Mouse (Mus musculus) cortical plate, adult 2 months (tissue): ENCODE data around the gene Dennd4a. TPM values are rescaled to one million over a fixed set of nuclear protein-coding genes. Genes with fewer than 3 reads are reported as not detected.

Experiments
- H3K27ac ChIP-seq: fragments of 200-500 bp; 2 replicates; pipeline ENCODE4 v1.5.1; 2012; ENCODE audit warnings: low read length, control low read depth, inconsistent platforms; ENCODE audit not compliant: insufficient read depth
- H3K4me1 ChIP-seq: fragments of 200-500 bp; 2 replicates; pipeline ENCODE4 v1.6.1; 2011; ENCODE audit warnings: low read length; ENCODE audit not compliant: control insufficient read depth, insufficient read depth
- H3K4me3 ChIP-seq: fragments of 200-500 bp; 2 replicates; pipeline ENCODE4 v1.5.1; 2011; ENCODE audit warnings: mild to moderate bottlenecking, low read length, control low read depth; ENCODE audit not compliant: insufficient read depth
- CTCF ChIP-seq: fragments of 200-500 bp; IDR thresholded peaks from 2 replicates; pipeline ENCODE4 v1.5.1; 2011; ENCODE audit warnings: mild to moderate bottlenecking, control low read depth, low read length; ENCODE audit not compliant: insufficient read depth; ENCODE audit errors: extremely low read depth
- POLR2A ChIP-seq: fragments of 200-500 bp; IDR thresholded peaks from 2 replicates; pipeline ENCODE4 v1.6.1; 2011; ENCODE audit warnings: mild to moderate bottlenecking, low read length, control low read depth; ENCODE audit not compliant: insufficient read depth; ENCODE audit errors: extremely low read depth
- polyA plus RNA-seq: library from polyadenylated mRNA; depleted of rRNA; stranded (reverse); fragments of >200 nt; gene quantifications from 2 replicates; pipeline ENCODE4 v1.2.3, GENCODE M21; 2012

Dennd4a gene
- polyA plus RNA-seq, 1 experiment = 41.8 TPM

DNA sequence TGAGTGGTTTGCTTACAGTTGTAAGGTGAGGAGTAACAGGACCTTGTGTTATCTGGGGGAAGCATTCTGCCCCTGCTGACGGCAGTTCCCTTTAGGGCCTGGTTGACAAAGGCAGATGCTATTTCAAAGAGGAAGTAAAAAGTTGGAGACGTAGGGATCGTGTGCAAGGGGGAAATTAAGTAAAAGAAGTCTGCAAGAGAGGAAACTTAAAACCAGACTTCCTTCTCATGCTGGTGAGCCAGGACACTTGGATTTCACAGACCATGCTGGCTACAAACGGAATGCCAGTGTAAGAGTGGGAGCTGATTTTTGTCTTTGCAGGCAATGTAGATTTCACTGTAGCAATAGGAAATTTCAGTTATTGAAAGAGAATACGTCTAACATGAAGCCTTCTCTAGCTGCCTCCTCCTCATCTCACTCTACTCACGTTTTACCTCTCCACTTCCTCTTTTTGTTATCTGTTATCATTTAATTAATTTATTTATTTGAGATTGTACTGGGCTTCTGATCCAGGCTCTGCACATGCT is 19.0 kb downstream of the Dennd4a start:
- TF ChIP-seq POLR2A (no peak), CTCF (no peak)
- H3K4me3 ChIP-seq = no peak overlapping the region
- H3K27ac ChIP-seq = no peak overlapping the region
- peaks cover 2% of the 10 kb centered on the region; the same call in 1 of the 2 replicates for H3K4me1 ChIP-seq

DNA sequence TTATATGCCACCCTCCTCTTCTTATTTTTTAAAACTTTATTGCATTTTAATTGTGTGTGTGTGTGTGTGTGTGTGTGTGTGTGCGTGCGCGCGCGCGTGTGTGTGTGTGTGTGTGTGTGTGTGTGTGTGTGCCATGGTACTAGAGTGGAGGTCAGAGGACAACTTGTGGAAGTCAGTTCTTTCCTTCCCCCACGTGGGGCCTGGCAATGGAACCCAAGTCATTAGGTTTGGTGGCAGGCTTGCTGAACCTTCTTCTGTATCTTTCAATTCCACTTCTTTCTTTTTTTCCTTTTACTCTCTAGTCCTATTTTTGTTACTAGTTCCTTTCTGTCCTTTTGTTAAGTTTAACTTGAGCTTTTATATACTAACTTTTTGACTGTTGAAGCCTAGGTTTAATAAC is 19.5 kb downstream of the Dennd4a start:
- Histone ChIP-seq H3K4me3 (no peak overlapping the region), H3K4me1 (no peaks in the 10 kb centered on the region), H3K27ac (no peak overlapping the region)
- TF ChIP-seq POLR2A (no peak), CTCF (no peak)

DNA sequence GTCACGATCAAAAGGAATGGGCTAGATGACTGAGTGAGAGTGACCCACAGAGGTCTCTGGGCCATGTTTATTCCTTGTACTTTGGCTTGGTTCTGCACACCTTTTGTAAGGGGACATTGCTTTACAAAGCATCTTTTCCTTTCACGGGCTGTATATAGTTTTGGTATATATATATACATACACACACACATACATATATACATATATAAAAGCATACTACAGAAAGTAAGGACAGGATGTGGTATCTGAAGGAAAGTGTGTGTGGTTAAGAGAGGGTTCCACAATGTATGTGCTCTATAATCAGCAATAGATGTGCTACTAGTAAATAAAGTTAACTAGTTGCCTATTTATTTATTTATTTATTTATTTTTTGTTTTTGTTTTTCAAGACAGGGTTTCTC is 20.6 kb downstream of the Dennd4a start:
- Histone ChIP-seq H3K27ac (no peak overlapping the region), H3K4me1 (no peaks in the 10 kb centered on the region), H3K4me3 (no peak overlapping the region)
- TF ChIP-seq POLR2A = no peak
- TF ChIP-seq CTCF = no peak

DNA sequence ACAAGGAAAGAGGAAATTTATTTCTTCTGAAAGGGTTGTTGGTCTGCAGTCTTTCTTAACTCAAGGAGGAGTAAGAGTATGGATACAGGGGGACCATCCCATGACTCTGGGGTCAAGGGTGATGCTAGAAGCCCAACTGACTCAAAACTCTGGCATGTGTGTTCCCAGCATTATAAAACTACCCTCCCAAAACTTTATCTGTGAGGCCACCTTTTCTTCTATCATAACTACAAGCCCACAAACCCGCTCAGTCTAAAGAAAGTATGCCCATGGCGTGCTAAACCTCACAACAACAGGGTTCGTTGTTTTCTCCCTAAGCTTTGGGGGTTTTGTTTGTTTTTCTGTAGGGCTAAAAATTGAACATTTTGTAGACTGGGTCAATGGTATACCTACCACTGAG is 23.3 kb downstream of the Dennd4a start:
- TF ChIP-seq CTCF (no peak), POLR2A (no peak)
- Histone ChIP-seq H3K4me1 (no peaks in the 10 kb centered on the region), H3K27ac (no peak overlapping the region), H3K4me3 (no peak overlapping the region)

DNA sequence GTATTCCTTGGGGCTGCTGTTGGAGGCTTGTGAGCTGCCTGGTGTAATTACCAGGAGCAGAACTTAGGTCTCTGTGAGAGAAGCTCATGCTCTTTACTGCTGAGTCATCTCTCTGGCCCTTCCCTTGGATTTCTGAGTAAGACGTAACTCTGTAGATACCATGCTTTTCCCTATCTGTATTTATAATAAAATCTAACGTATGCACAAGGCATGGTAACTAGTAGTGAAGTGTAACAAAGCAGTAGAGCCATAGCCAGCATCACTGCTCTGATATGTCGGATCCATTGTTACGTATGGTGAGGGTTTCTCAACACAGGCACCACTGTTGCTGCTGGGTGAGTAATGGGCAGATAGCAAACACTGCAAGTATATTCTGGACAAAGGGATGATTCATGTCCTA is 34.2 kb downstream of the Dennd4a start:
- H3K4me3 ChIP-seq = no peak overlapping the region
- TF ChIP-seq POLR2A (no peak), CTCF (no peak)
- H3K4me1 ChIP-seq = no peaks in the 10 kb centered on the region
- H3K27ac ChIP-seq = no peak overlapping the region

DNA sequence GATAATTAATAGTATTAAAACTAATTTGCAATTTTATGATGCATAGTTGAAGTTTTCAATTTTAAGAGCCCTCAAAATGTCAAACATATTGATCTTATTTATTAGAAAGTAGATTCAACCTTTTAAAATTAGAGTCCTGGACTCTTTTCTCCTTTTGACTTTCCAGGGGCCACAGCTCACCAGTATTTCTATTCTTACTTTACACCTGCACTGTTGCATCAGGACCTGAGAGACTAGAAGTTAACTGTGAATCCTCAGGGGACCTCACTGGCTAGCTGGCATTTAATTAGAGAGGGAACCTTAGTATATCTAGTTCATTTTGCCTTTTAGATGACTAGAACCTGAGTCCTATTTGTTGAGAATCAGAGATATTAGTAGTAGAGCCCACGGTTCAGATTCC is 38.4 kb downstream of the Dennd4a start:
- TF ChIP-seq CTCF = no peak
- no peak for TF ChIP-seq POLR2A
- no peak overlapping the region for H3K4me3 ChIP-seq
- H3K4me1 ChIP-seq = no peaks in the 10 kb centered on the region
- no peak overlapping the region for H3K27ac ChIP-seq

DNA sequence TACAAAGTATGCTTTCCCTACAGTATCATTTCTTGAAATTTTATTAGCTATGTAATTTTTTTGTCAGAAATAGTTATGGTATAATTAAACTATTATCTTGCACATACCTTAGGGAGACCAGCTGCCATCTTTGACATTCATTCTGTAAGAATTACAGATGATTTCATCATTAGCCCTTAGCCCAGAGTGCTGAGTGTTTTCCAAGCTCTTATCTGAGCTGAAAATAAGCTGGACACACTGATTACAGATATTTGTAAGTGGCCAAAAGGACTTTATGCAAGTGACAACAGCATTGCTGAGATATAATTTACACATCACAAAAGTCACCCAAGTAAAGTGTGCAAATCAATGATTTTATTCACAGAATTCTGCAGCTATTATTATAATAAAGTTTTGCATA is 48.9 kb downstream of the Dennd4a start:
- no peaks in the 10 kb centered on the region for H3K4me1 ChIP-seq
- H3K27ac ChIP-seq = no peak overlapping the region
- TF ChIP-seq CTCF (no peak), POLR2A (no peak)
- H3K4me3 ChIP-seq = no peak overlapping the region

DNA sequence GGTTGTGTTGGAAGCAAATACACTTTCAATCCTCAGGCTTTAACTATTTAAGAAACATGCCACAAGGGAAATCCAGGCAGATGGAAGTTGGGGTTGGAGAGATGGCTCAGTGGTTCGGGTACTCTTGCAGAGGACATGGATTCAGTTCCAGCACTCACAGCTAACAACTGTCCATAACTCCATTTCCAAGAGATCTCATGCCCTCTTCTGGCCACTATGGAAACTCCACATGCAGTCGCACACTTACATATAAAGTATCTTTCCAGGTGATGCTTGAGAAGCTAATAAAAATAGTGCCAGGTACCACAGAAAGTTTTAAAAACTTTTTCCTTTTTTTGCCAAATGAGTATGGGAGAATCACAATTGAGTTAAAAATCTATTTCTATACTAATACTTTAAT is 51.5 kb downstream of the Dennd4a start:
- Histone ChIP-seq H3K4me1 (no peaks in the 10 kb centered on the region), H3K4me3 (no peak overlapping the region), H3K27ac (no peak overlapping the region)
- TF ChIP-seq POLR2A (no peak), CTCF (no peak)

DNA sequence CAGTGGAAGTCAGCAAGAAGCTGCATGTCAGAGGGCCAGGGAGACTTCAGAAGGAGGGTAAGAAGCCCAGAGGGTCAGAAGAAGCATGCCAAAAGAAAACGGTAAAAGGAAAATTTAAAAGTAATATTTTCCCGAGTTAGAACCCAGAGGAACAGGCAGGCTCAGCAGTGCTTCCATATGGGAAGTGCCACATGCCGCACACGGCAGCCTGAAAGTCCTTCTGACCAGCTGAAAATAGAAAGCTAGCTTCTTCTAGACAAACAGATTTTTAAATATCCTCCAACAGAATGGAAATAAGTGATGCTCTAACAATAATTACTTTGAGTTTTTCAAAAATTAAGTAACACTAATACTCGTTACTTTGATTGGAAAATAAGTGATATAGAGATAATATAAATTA is 74.9 kb downstream of the Dennd4a start:
- TF ChIP-seq POLR2A (no peak), CTCF (no peak)
- H3K4me3 ChIP-seq = no peak overlapping the region
- H3K4me1 ChIP-seq = no peaks in the 10 kb centered on the region; the same call in 1 of the 2 replicates
- no peak overlapping the region for H3K27ac ChIP-seq

DNA sequence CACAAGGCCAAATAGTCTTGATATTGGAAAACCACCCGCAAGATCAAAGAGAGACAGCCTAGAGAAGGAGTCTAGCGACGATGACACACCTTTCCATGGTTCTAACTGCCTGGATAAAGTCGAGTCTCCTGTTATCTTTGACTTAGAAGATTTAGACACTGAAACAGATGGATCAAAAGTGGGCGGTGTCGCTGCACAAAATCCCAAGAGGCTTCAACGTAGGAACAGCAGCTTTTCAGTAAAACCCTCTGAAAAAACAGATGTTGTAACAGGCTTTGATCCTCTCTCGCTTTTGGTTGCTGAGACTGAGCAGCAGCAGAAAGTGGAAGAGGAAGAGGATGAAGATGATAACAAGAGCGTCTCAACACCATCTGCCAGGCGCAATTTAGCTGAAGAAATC is 85.5 kb downstream of the Dennd4a start:
- Histone ChIP-seq H3K27ac (no peak overlapping the region), H3K4me3 (no peak overlapping the region), H3K4me1 (peaks cover 5% of the 10 kb centered on the region; the same call in 1 of the 2 replicates)
- no peak for TF ChIP-seq POLR2A
- no peak for TF ChIP-seq CTCF

DNA sequence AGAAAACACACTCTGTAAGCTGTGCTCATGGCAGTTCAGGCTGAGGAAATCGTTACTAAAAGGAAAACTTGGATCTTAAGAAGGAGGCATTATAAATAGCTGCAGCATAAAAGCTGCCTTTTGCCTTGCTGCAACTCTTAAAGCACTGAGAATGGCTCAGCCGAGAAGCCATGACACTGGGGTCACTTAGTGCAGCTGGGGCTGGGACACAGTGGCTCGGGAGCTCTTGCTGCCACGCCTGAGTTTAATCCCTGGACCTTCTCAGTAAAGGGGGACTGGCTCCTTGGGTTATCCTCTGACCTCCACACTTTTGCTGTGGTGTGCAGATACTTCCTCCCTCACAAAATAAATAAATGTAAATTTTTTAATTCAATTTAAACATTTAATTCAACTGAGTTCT is 91.7 kb downstream of the Dennd4a start:
- no peak for TF ChIP-seq CTCF
- Histone ChIP-seq H3K4me3 (no peak overlapping the region), H3K27ac (no peak overlapping the region), H3K4me1 (peaks cover 5% of the 10 kb centered on the region)
